Mouse (Mus musculus) liver, adult 2 months (tissue): ENCODE data around the gene Mtap. TPM values are rescaled to one million over a fixed set of nuclear protein-coding genes. Genes with fewer than 3 reads are reported as not detected.

Experiments
- DNase-seq: peaks from one replicate; pipeline ENCODE4 v3.0.0-alpha.2; 2011; ENCODE audit warnings: low read depth, low spot score; ENCODE audit errors: extremely low read depth
- H3K27ac ChIP-seq: fragments of 200-500 bp; replicated peaks from 2 replicates; pipeline ENCODE4 v1.5.1; 2012; ENCODE audit warnings: low read depth, mild to moderate bottlenecking, control low read depth, inconsistent platforms, low read length; ENCODE audit not compliant: insufficient read depth
- H3K27me3 ChIP-seq: fragments of 200-500 bp; 2 replicates; pipeline ENCODE4 v1.6.1; 2012; ENCODE audit warnings: mild to moderate bottlenecking, moderate library complexity, low read length, inconsistent platforms; ENCODE audit not compliant: control insufficient read depth, insufficient read depth
- H3K36me3 ChIP-seq: fragments of 200-500 bp; 2 replicates; pipeline ENCODE4 v1.6.1; 2012; ENCODE audit warnings: low read length, inconsistent platforms; ENCODE audit not compliant: control insufficient read depth, insufficient read depth
- H3K4me1 ChIP-seq: fragments of 200-500 bp; 2 replicates; pipeline ENCODE4 v1.6.1; 2011; ENCODE audit warnings: low read length; ENCODE audit not compliant: control insufficient read depth, insufficient read depth
- H3K4me3 ChIP-seq: fragments of 200-500 bp; 2 replicates; pipeline ENCODE4 v1.5.1; 2011; ENCODE audit warnings: low read depth, mild to moderate bottlenecking, control low read depth, low read length, moderate library complexity; ENCODE audit not compliant: insufficient read depth
- H3K79me2 ChIP-seq: fragments of 200-500 bp; 2 replicates; pipeline ENCODE4 v1.6.1; 2012; ENCODE audit warnings: inconsistent platforms, mild to moderate bottlenecking, low read length, moderate library complexity; ENCODE audit not compliant: control insufficient read depth, insufficient read depth
- H3K9ac ChIP-seq: fragments of 200-500 bp; 2 replicates; pipeline ENCODE4 v1.6.1; 2012; ENCODE audit warnings: low read depth, mild to moderate bottlenecking, control low read depth, inconsistent platforms, low read length
- CTCF ChIP-seq: fragments of 200-500 bp; IDR thresholded peaks from 2 replicates; pipeline ENCODE4 v1.5.1; 2011; ENCODE audit warnings: low read depth, low read length, control low read depth
- POLR2A ChIP-seq: fragments of 200-500 bp; IDR thresholded peaks from 2 replicates; pipeline ENCODE4 v1.6.1; 2011; ENCODE audit warnings: low read length, control low read depth; ENCODE audit not compliant: insufficient read depth; ENCODE audit errors: extremely low read depth
- WGBS: fragments of 180-500 bp; shearing (Covaris S2); methylation state at CpG from one replicate; pipeline ENCODE4 v1.1.7; 2018; 5-methylcytosine and 5-hydroxymethylcytosine counted together
- polyA plus RNA-seq: library from polyadenylated mRNA; depleted of rRNA; stranded (reverse); fragments of >200 nt; gene quantifications from 2 replicates; pipeline ENCODE4 v1.2.3, GENCODE M21; 2012; rRNA removed
- total RNA-seq: library from RNA; depleted of rRNA; stranded (reverse); fragments of >200 nt; gene quantifications from 2 replicates; pipeline ENCODE4 v1.2.3, GENCODE M21; 2014; rRNA removed

Mtap gene
- total and polyA plus RNA-seq, 2 experiments, result 3.9 to 9.1 TPM

- no peaks in the 10 kb centered on the region for H3K27me3 ChIP-seq
- no peaks in the 10 kb centered on the region for H3K4me1 ChIP-seq
- no peak for TF ChIP-seq POLR2A
- no peak for TF ChIP-seq CTCF
- no peaks in the 10 kb centered on the region for H3K36me3 ChIP-seq
- H3K9ac ChIP-seq, result no peak overlapping the region
- no peaks in the 10 kb centered on the region for H3K79me2 ChIP-seq
- no peak for DNase-seq
- WGBS, result 77% methylated on average over 4 of the region's 4 CpGs
- H3K27ac ChIP-seq, result no peak overlapping the region
- no peak overlapping the region for H3K4me3 ChIP-seq
These were observed 58.6 kb downstream of the Mtap start for GRCm38 (mm10) chr4:89195481-89195880.

GRCm38 (mm10) chr4:89197128-89197527 lies 60.2 kb downstream of the Mtap start:
- H3K9ac ChIP-seq, result no peak overlapping the region
- H3K79me2 ChIP-seq, result no peaks in the 10 kb centered on the region
- no peak for TF ChIP-seq POLR2A
- TF ChIP-seq CTCF, result no peak
- no peak for DNase-seq
- H3K27me3 ChIP-seq, result no peaks in the 10 kb centered on the region
- no peak overlapping the region for H3K27ac ChIP-seq
- no peaks in the 10 kb centered on the region for H3K36me3 ChIP-seq
- no peak overlapping the region for H3K4me3 ChIP-seq
- no peaks in the 10 kb centered on the region for H3K4me1 ChIP-seq

- no peaks in the 10 kb centered on the region for H3K4me1 ChIP-seq
- no peak overlapping the region for H3K4me3 ChIP-seq
- no peak for DNase-seq
- H3K27me3 ChIP-seq, result no peaks in the 10 kb centered on the region
- H3K36me3 ChIP-seq, result no peaks in the 10 kb centered on the region
- no peaks in the 10 kb centered on the region for H3K79me2 ChIP-seq
- WGBS, result 83% methylated on average over 1 of the region's 1 CpGs
- TF ChIP-seq CTCF (no peak), POLR2A (no peak)
- H3K9ac ChIP-seq, result no peak overlapping the region
- H3K27ac ChIP-seq, result no peak overlapping the region
These were observed 63.9 kb downstream of the Mtap start for GRCm38 (mm10) chr4:89200806-89201205.

GRCm38 (mm10) chr4:89209310-89209709 lies 72.4 kb downstream of the Mtap start:
- Histone ChIP-seq H3K79me2 (no peaks in the 10 kb centered on the region), H3K9ac (no peak overlapping the region), H3K4me1 (no peaks in the 10 kb centered on the region), H3K27ac (no peak overlapping the region), H3K27me3 (no peaks in the 10 kb centered on the region), H3K4me3 (no peak overlapping the region), H3K36me3 (no peaks in the 10 kb centered on the region)
- DNase-seq, result no peak
- no peak for TF ChIP-seq POLR2A
- TF ChIP-seq CTCF, result no peak

- 76% methylated on average over 7 of the region's 7 CpGs for WGBS
- H3K4me3 ChIP-seq, result no peak overlapping the region
- no peaks in the 10 kb centered on the region for H3K36me3 ChIP-seq
- H3K27ac ChIP-seq, result no peak overlapping the region
- no peak for TF ChIP-seq POLR2A
- no peak for TF ChIP-seq CTCF
- no peaks in the 10 kb centered on the region for H3K27me3 ChIP-seq
- H3K79me2 ChIP-seq, result no peaks in the 10 kb centered on the region
- no peaks in the 10 kb centered on the region for H3K4me1 ChIP-seq
- H3K9ac ChIP-seq, result no peak overlapping the region
- DNase-seq, result no peak
These were observed 73.4 kb downstream of the Mtap start for GRCm38 (mm10) chr4:89210314-89210713.

- Histone ChIP-seq H3K27ac (no peak overlapping the region), H3K36me3 (no peaks in the 10 kb centered on the region), H3K79me2 (no peaks in the 10 kb centered on the region), H3K4me3 (no peak overlapping the region), H3K4me1 (no peaks in the 10 kb centered on the region), H3K27me3 (no peaks in the 10 kb centered on the region), H3K9ac (no peak overlapping the region)
- 65% methylated on average over 3 of the region's 3 CpGs for WGBS
- TF ChIP-seq POLR2A (no peak), CTCF (no peak)
- no peak for DNase-seq
These were observed 75.3 kb downstream of the Mtap start for GRCm38 (mm10) chr4:89212178-89212577.

Other genes starting within 250 kb of the Mtap start
- 0.37 TPM in 1 of 2 replicates, not detected in the other for gene Cdkn2a, start 157.5 kb downstream of the Mtap start, total RNA-seq
- 0.16 TPM in 1 of 2 replicates, not detected in the other for gene Cdkn2a, start 157.5 kb downstream of the Mtap start, polyA plus RNA-seq
- 0.18 and 0.20 TPM in 2 replicates for gene Cdkn2b, start 173.9 kb downstream of the Mtap start, total RNA-seq
- 0.10 and 0.13 TPM in 2 replicates for gene Cdkn2b, start 173.9 kb downstream of the Mtap start, polyA plus RNA-seq